Mouse (Mus musculus) neural tube, embryonic 14.5 days (tissue): ENCODE results near the gene Selenow. TPM values are rescaled to one million over a fixed set of nuclear protein-coding genes. Genes with fewer than 3 reads are reported as not detected.
A peak's percentile ranks its signal among the peaks of the same experiment; 100 is the strongest.

Experiments
- ATAC-seq: fragments of 200-750 bp; cut with Nextera tagmentation; 2 replicates; pipeline ENCODE4 v1.8.0; 2017; ENCODE audit warnings: low read depth, mild to moderate bottlenecking, moderate TSS enrichment, moderate library complexity
- H3K27ac ChIP-seq: fragments of 300-500 bp; sonication (generic); 2 replicates; pipeline ENCODE4 v1.5.1; 2014; ENCODE audit warnings: low read depth, mild to moderate bottlenecking, control low read depth, low read length, moderate library complexity, mixed read lengths
- H3K27me3 ChIP-seq: fragments of 300-500 bp; sonication (generic); 2 replicates; pipeline ENCODE4 v1.6.1; 2014; ENCODE audit warnings: low read length; ENCODE audit not compliant: control insufficient read depth, insufficient read depth
- H3K36me3 ChIP-seq: fragments of 300-500 bp; sonication (generic); 2 replicates; pipeline ENCODE4 v1.6.1; 2014; ENCODE audit warnings: low read length, mixed read lengths; ENCODE audit not compliant: control insufficient read depth, insufficient read depth
- H3K4me1 ChIP-seq: fragments of 300-500 bp; sonication (generic); 2 replicates; pipeline ENCODE4 v1.6.1; 2014; ENCODE audit warnings: low read length; ENCODE audit not compliant: control insufficient read depth, insufficient read depth
- H3K4me2 ChIP-seq: fragments of 300-500 bp; sonication (generic); 2 replicates; pipeline ENCODE4 v1.6.1; 2014; ENCODE audit warnings: mild to moderate bottlenecking, low read depth, low read length, control low read depth
- H3K4me3 ChIP-seq: fragments of 300-500 bp; sonication (generic); 2 replicates; pipeline ENCODE4 v1.5.1; 2014; ENCODE audit warnings: low read depth, low read length, control low read depth, mixed read lengths
- H3K9ac ChIP-seq: fragments of 300-500 bp; sonication (generic); replicated peaks from 2 replicates; pipeline ENCODE4 v1.6.1; 2014; ENCODE audit warnings: low read depth, mild to moderate bottlenecking, control low read depth, low read length, mixed read lengths
- H3K9me3 ChIP-seq: fragments of 300-500 bp; sonication (generic); 2 replicates; pipeline ENCODE4 v1.6.1; 2016; ENCODE audit warnings: low read length; ENCODE audit not compliant: control insufficient read depth
- WGBS: fragments of 180-500 bp; shearing (Covaris S2); extraction: QIAGEN DNeasy Blood & Tissue Kit; methylation state at CpG from one replicate; pipeline ENCODE4 v1.1.7; 2014; 5-methylcytosine and 5-hydroxymethylcytosine counted together
- polyA plus RNA-seq: library from polyadenylated mRNA; unstranded; fragments of >200 nt; fragmentation: Nextera tagmentation; extraction: Ambion mirVana; gene quantifications from 2 replicates; pipeline ENCODE4 v1.2.1, GENCODE M21; 2014

Gene Selenow
- polyA plus RNA-seq, 1 experiment from 2014 or later, result 1,546 TPM

DNA sequence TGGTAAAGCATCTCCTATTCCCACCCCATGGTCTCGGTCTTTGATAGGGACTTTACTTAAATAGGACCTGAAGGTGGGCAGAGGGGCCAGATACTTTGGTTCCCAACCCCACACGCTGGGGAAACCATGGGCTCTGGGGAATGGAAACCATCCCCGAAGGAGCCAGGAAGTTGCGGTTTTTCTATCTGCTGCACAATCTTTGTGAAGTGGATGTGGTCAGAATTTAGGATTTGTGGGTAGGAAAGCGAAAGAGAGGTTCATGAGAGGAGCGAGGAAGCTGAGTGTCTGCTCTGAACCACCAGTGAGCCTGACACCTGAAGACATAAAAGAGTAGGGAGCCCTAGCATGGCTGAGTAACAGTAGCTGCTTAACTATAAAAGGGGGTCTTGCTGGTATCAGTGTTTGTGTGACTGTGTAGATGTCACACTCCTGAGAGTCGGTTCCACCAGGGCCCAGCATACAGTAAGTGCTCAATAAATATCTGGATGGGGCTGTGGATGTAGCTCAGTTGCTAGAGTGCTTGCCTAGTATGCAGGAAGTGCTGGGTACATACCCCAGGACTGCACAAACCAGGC is 27.1 kb upstream of the Selenow start:
- ATAC-seq, result no peak

DNA sequence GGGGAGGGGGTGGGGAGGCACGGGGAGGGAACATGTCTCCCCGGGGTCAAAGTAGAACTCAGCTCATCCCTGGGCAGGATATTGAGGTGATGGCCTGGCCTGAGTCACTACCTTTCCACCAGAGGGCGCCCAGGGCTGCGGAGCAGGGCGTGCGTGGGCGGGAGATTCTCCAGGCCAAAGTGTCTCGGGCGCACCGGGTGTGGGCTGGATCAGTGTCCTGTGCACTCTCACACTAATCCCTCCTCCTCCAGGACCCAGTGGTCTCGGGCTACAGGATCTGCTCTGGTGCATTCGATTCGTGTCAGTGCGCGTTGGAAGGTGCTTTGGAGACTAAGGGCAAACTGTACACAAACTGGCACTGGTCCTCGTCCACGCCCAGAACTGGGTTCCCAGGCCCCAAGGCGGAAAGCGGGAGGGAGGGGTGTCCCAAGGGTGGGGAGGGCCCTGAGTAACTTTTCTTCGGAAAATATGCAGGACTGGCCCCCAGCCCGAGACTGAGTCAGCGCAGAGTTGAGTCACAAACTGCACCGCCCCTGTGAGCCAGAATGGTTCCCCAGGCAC is 26.3 kb upstream of the Selenow start:
- H3K27ac ChIP-seq, result no peak overlapping the region
- H3K27me3 ChIP-seq, result no peaks in the 10 kb centered on the region
- ATAC-seq, result peak; percentile 16; the same call in 1 of the 2 replicates
- no peaks in the 10 kb centered on the region for H3K9me3 ChIP-seq
- 0 out of 2 replicates have a peak overlapping the region, but pooled peaks have one; percentile 16 for H3K9ac ChIP-seq
- H3K36me3 ChIP-seq, result peaks cover 4% of the 10 kb centered on the region
- H3K4me1 ChIP-seq, result peaks cover 13% of the 10 kb centered on the region
- WGBS, result 7% methylated on average over 23 of the region's 23 CpGs
- H3K4me2 ChIP-seq, result peak overlapping the region; percentile 34
- H3K4me3 ChIP-seq, result no peak overlapping the region; the same call in 1 of the 2 replicates

More for the DNA sequence above, 27.1 kb upstream of the Selenow start:
- Histone ChIP-seq H3K36me3 (no peaks in the 10 kb centered on the region), H3K9me3 (no peaks in the 10 kb centered on the region), H3K9ac (no peak overlapping the region), H3K4me1 (peaks cover 10% of the 10 kb centered on the region), H3K27me3 (no peaks in the 10 kb centered on the region), H3K4me2 (no peak overlapping the region), H3K4me3 (no peak overlapping the region), H3K27ac (no peak overlapping the region)
- WGBS, result 86% methylated on average over 7 of the region's 7 CpGs

GRCm38 (mm10) chr7:15947653-15948260 is 25.6 kb upstream of the Selenow start:
- Histone ChIP-seq H3K4me3 (no peak overlapping the region), H3K4me2 (no peak overlapping the region), H3K9me3 (no peaks in the 10 kb centered on the region), H3K27ac (no peak overlapping the region), H3K9ac (no peak overlapping the region), H3K4me1 (peaks cover 13% of the 10 kb centered on the region), H3K27me3 (no peaks in the 10 kb centered on the region), H3K36me3 (peaks cover 8% of the 10 kb centered on the region)
- ATAC-seq, result no peak
- WGBS, result 51% methylated on average over 4 of the region's 4 CpGs

- peak; percentile 95 for ATAC-seq
- Histone ChIP-seq H3K9me3 (no peaks in the 10 kb centered on the region), H3K4me1 (peaks cover 13% of the 10 kb centered on the region), H3K27ac (peak within 1 kb of the TSS; percentile 93), H3K9ac (peak within 1 kb of the TSS; percentile 78), H3K4me3 (peak within 1 kb of the TSS; percentile 66), H3K4me2 (peak within 1 kb of the TSS; percentile 95), H3K36me3 (peaks cover 26% of the 10 kb centered on the region), H3K27me3 (no peaks in the 10 kb centered on the region)
- 2% methylated on average over 59 of the region's 59 CpGs for WGBS
These were observed 23.7 kb upstream of the Selenow start, which contains the start of gene Nop53 for GRCm38 (mm10) chr7:15945721-15946536. Gene Nop53, minus strand, starts transcription at chr7:15946074.

DNA sequence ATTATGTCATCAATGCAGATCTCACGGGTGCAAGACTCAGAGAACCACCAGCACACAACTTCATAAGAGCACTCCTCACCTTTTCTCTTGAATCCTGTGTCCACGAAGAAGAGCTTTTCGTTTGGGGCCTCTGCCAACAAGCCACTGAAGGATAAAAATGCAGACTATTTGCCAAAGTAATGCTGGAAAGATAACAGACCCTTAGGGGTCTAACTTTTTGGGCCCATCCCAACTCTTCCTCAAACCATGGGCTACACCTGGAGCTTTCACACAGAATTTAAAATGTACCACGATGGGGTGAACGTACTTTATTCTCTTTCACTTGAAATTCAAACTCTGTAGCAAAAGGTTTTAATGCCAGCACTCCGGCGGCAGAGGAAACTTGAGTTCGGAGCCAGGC is 23.0 kb upstream of the Selenow start:
- Histone ChIP-seq H3K4me1 (peaks cover 13% of the 10 kb centered on the region), H3K4me3 (peak overlapping the region; percentile 66), H3K9ac (peak overlapping the region; percentile 78), H3K27ac (no peak overlapping the region; the same call in 1 of the 2 replicates), H3K9me3 (no peaks in the 10 kb centered on the region), H3K4me2 (peak overlapping the region; percentile 95), H3K36me3 (peaks cover 32% of the 10 kb centered on the region), H3K27me3 (no peaks in the 10 kb centered on the region)
- WGBS, result 9% methylated on average over 8 of the region's 8 CpGs
- ATAC-seq, result no peak

DNA sequence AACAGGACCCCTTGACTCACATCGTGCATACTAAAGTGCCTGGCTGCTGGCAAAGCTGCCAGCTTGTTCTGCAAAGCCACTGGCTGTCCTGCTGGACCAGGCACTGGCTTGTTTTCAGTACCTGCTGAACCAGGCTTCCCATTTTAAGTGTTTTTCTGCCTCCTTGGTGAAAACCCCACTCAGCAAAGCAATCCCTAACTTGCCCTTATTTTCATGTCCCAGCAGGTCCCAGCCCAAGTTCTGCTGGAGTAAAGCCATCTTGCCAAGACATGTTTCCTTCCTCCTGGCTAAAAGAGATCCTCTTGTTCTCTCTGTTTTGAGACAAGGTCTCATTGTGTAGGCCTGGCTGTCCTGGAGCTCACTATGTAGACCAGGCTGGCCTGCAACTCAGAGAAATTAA is 22.1 kb upstream of the Selenow start:
- H3K4me2 ChIP-seq, result peak overlapping the region; percentile 95; the same call in 1 of the 2 replicates
- ATAC-seq, result no peak

DNA sequence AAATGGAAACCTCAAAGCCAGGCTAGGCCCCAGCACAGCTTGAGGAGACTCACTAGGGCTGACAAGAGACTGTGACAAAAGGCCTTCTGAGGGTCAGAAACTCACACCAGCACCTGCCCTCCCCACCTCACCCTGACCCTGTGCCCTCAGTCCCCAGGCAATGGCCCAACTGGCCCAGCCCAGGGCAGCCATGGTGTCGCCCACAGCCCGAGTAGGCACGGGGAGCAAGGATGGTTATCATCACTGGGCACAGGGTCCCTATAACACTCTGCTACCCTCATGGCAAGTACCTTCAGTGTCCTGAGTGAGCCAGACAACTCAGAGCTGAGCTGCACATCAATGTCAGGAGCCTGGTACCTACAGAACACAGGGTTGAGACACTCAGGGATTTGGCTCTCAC is 16.4 kb upstream of the Selenow start:
- no peak overlapping the region for H3K9ac ChIP-seq
- no peaks in the 10 kb centered on the region for H3K27me3 ChIP-seq
- WGBS, result 98% methylated on average over 3 of the region's 3 CpGs
- no peak overlapping the region for H3K4me2 ChIP-seq
- peaks cover 63% of the 10 kb centered on the region for H3K36me3 ChIP-seq
- no peaks in the 10 kb centered on the region for H3K9me3 ChIP-seq
- H3K4me1 ChIP-seq, result no peaks in the 10 kb centered on the region
- no peak overlapping the region for H3K27ac ChIP-seq
- no peak overlapping the region for H3K4me3 ChIP-seq
- no peak for ATAC-seq

More for the DNA sequence above, 22.1 kb upstream of the Selenow start:
- H3K27me3 ChIP-seq, result no peaks in the 10 kb centered on the region
- H3K4me3 ChIP-seq, result no peak overlapping the region
- H3K4me1 ChIP-seq, result peaks cover 13% of the 10 kb centered on the region
- H3K9me3 ChIP-seq, result no peaks in the 10 kb centered on the region
- no peak overlapping the region for H3K9ac ChIP-seq
- WGBS, result 90% methylated on average over 1 of the region's 1 CpGs
- peaks cover 41% of the 10 kb centered on the region for H3K36me3 ChIP-seq
- no peak overlapping the region for H3K27ac ChIP-seq

- H3K27me3 ChIP-seq, result no peaks in the 10 kb centered on the region
- H3K9me3 ChIP-seq, result no peaks in the 10 kb centered on the region
- H3K4me1 ChIP-seq, result no peaks in the 10 kb centered on the region
- H3K4me2 ChIP-seq, result no peak overlapping the region
- H3K36me3 ChIP-seq, result peaks cover 55% of the 10 kb centered on the region
- H3K9ac ChIP-seq, result no peak overlapping the region
- no peak for ATAC-seq
- 88% methylated on average over 5 of the region's 5 CpGs for WGBS
- no peak overlapping the region for H3K4me3 ChIP-seq
- no peak overlapping the region for H3K27ac ChIP-seq
These were observed 15.3 kb upstream of the Selenow start for GRCm38 (mm10) chr7:15937491-15937890.
